Mouse (Mus musculus): ENCODE results near the gene Nfrkb. TPM values are rescaled to one million over a fixed set of nuclear protein-coding genes. Genes with fewer than 3 reads are reported as not detected.

Nfrkb gene
- polyA plus RNA-seq (2012; rRNA removed) = 9.4 and 16.0 TPM in 2 replicates

GRCm38 (mm10) chr9:31385947-31386354, at the start of gene Nfrkb:
Gene Nfrkb (plus strand): TSS chr9:31386192.
- WGBS = under 1% methylated on average over 46 of the region's 46 CpGs
- peak; percentile 71 for DNase-seq (ENCODE audit: low read depth, low spot score)

- WGBS = 84% methylated on average over 11 of the region's 11 CpGs
- no peak for DNase-seq (ENCODE audit: low read depth, low spot score)
Observed at GRCm38 (mm10) chr9:31344289-31344831, 41.6 kb upstream of the Nfrkb start.

- 79% methylated on average over 15 of the region's 15 CpGs for WGBS
- DNase-seq (ENCODE audit: low read depth, low spot score) = no peak
Observed at GRCm38 (mm10) chr9:31346575-31347080, 39.4 kb upstream of the Nfrkb start.

- WGBS = 78% methylated on average over 4 of the region's 4 CpGs
- no peak for DNase-seq (ENCODE audit: low read depth, low spot score)
Observed at GRCm38 (mm10) chr9:31348458-31348857, 37.5 kb upstream of the Nfrkb start.

- WGBS = 64% methylated on average over 11 of the region's 11 CpGs
- DNase-seq (ENCODE audit: low read depth, low spot score) = peak; percentile 55
Observed at GRCm38 (mm10) chr9:31348915-31349314, 37.1 kb upstream of the Nfrkb start.

- DNase-seq (ENCODE audit: low read depth, low spot score) = no peak
- WGBS = 81% methylated on average over 2 of the region's 2 CpGs
Observed at GRCm38 (mm10) chr9:31352716-31353115, 33.3 kb upstream of the Nfrkb start.

GRCm38 (mm10) chr9:31353518-31353917, 32.5 kb upstream of the Nfrkb start:
- 85% methylated on average over 10 of the region's 10 CpGs for WGBS
- DNase-seq (ENCODE audit: low read depth, low spot score) = no peak

GRCm38 (mm10) chr9:31354051-31354450, 31.9 kb upstream of the Nfrkb start:
- WGBS = 57% methylated on average over 7 of the region's 7 CpGs
- no peak for DNase-seq (ENCODE audit: low read depth, low spot score)

GRCm38 (mm10) chr9:31363698-31364609, 22.0 kb upstream of the Nfrkb start:
- WGBS = 89% methylated on average over 9 of the region's 9 CpGs
- DNase-seq (ENCODE audit: low read depth, low spot score) = no peak

- 85% methylated on average over 8 of the region's 8 CpGs for WGBS
- no peak for DNase-seq (ENCODE audit: low read depth, low spot score)
Observed at GRCm38 (mm10) chr9:31365086-31365485, 20.9 kb upstream of the Nfrkb start.

GRCm38 (mm10) chr9:31371740-31372139, 14.3 kb upstream of the Nfrkb start:
- WGBS = 95% methylated on average over 3 of the region's 3 CpGs

GRCm38 (mm10) chr9:31376661-31377060, 9.3 kb upstream of the Nfrkb start:
- DNase-seq (ENCODE audit: low read depth, low spot score) = no peak

More at GRCm38 (mm10) chr9:31371740-31372139, 14.3 kb upstream of the Nfrkb start:
- no peak for DNase-seq (ENCODE audit: low read depth, low spot score)

- DNase-seq (ENCODE audit: low read depth, low spot score) = no peak
- 80% methylated on average over 17 of the region's 17 CpGs for WGBS
Observed at GRCm38 (mm10) chr9:31384786-31385499, 1.0 kb upstream of the Nfrkb start.

- WGBS = 20% methylated on average over 4 of the region's 4 CpGs
- DNase-seq (ENCODE audit: low read depth, low spot score) = no peak
Observed at GRCm38 (mm10) chr9:31385500-31385869, 507 bp upstream of the Nfrkb start.

- 4% methylated on average over 43 of the region's 44 CpGs for WGBS
- no peak for DNase-seq (ENCODE audit: low read depth, low spot score)
Observed at GRCm38 (mm10) chr9:31386368-31387180, 582 bp downstream of the Nfrkb start.

- no peak for DNase-seq (ENCODE audit: low read depth, low spot score)
- WGBS = 55% methylated on average over 5 of the region's 5 CpGs
Observed at GRCm38 (mm10) chr9:31387206-31387605, 1.2 kb downstream of the Nfrkb start.

- DNase-seq (ENCODE audit: low read depth, low spot score) = no peak
- WGBS = 42% methylated on average over 4 of the region's 4 CpGs
Observed at GRCm38 (mm10) chr9:31400441-31400840, 14.4 kb downstream of the Nfrkb start.

GRCm38 (mm10) chr9:31404311-31404710, 18.3 kb downstream of the Nfrkb start:
- no peak for DNase-seq (ENCODE audit: low read depth, low spot score)

GRCm38 (mm10) chr9:31405217-31405616, 19.2 kb downstream of the Nfrkb start:
- peak; percentile 46 for DNase-seq (ENCODE audit: low read depth, low spot score)
- WGBS = 43% methylated on average over 6 of the region's 6 CpGs

More at GRCm38 (mm10) chr9:31404311-31404710, 18.3 kb downstream of the Nfrkb start:
- WGBS = 85% methylated on average over 2 of the region's 2 CpGs
